Mouse (Mus musculus) limb, embryonic 10.5 days (tissue): ENCODE data around the gene Ankrd55. TPM values are rescaled to one million over a fixed set of nuclear protein-coding genes. Genes with fewer than 3 reads are reported as not detected.

Source experiments
- DNase-seq: peaks from one replicate; pipeline ENCODE4 v3.0.0-alpha.2; 2017; ENCODE audit warnings: low spot score
- H3K27ac ChIP-seq: fragments of 300-500 bp; sonication (generic); 2 replicates; pipeline ENCODE4 v1.5.1; 2016; ENCODE audit warnings: mild to moderate bottlenecking
- H3K27me3 ChIP-seq: fragments of 300-500 bp; sonication (generic); 2 replicates; pipeline ENCODE4 v1.6.1; 2016; ENCODE audit warnings: low read depth, mild to moderate bottlenecking; ENCODE audit not compliant: poor library complexity, severe bottlenecking
- H3K36me3 ChIP-seq: fragments of 300-500 bp; sonication (generic); 2 replicates; pipeline ENCODE4 v1.6.1; 2016; ENCODE audit warnings: mild to moderate bottlenecking, moderate library complexity
- H3K4me1 ChIP-seq: fragments of 300-500 bp; sonication (generic); 2 replicates; pipeline ENCODE4 v1.6.1; 2016
- H3K4me3 ChIP-seq: fragments of 300-500 bp; sonication (generic); 2 replicates; pipeline ENCODE4 v1.5.1; 2016; ENCODE audit warnings: mild to moderate bottlenecking, moderate library complexity
- H3K9me3 ChIP-seq: fragments of 300-500 bp; sonication (generic); replicated peaks from 2 replicates; pipeline ENCODE4 v1.6.1; 2016; ENCODE audit warnings: mild to moderate bottlenecking
- WGBS: fragments of 180-500 bp; shearing (Covaris S2); methylation state at CpG from one replicate; pipeline ENCODE4 v1.1.7; 2016; 5-methylcytosine and 5-hydroxymethylcytosine counted together
- polyA plus RNA-seq: library from polyadenylated mRNA; unstranded; fragments of >200 nt; fragmentation: Nextera tagmentation; extraction: Ambion mirVana; gene quantifications from 2 replicates; pipeline ENCODE4 v1.2.1, GENCODE M21; 2016

Ankrd55 gene
- polyA plus RNA-seq, 1 experiment from 2014 or later, result 0.23 TPM

DNA sequence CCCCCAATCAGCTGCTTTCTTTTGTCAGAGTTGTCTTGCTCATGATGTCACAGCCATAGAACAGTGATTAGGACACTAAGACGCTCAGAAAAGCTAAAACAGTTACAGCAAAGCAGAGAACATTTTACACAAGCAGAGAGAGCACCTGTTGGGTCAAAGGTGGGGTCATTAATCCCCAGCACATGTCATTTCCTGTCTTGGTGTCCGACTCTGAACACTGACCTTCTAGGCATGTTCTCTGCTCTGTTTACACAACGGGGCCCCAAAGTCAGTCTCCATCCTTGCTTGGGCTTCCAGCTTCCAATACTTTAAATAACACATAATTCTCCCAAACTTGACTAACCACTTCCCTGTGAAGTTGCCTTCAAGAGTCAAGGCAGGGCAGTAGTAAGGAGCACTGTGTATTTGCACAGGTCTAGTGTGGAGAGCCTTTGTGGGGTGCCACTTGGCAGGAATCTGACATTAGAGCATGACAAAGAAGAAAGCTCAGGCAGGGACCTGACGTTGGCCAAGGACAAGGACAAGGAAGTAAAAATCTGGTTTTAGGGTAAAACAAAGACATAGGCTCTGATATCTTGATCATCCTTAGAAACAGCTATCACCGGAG is 123.1 kb downstream of the Ankrd55 start:
- no peak overlapping the region for H3K4me3 ChIP-seq
- H3K27ac ChIP-seq, result no peak overlapping the region
- DNase-seq, result no peak
- no peaks in the 10 kb centered on the region for H3K36me3 ChIP-seq
- H3K27me3 ChIP-seq, result no peaks in the 10 kb centered on the region
- WGBS, result 68% methylated on average over 5 of the region's 5 CpGs
- no peaks in the 10 kb centered on the region for H3K9me3 ChIP-seq
- peaks cover 32% of the 10 kb centered on the region for H3K4me1 ChIP-seq

DNA sequence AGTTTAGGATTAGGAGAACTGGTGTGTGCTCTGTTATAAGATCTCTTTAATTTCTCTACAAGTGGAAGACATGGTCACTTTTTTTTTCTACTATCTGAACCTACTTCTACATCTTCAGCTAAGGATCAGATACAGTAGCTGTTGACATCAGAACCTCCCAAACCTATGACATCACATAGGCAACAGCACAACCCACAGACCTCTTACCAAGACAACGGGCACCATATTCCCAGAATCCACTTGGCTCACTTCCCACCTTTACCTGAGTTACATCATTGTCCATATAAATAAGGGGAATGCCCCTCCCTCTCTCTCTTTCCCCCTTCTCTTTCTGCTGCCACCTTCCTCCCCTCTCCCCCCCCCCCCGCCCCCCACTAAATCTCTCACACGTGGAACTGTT is 124.0 kb downstream of the Ankrd55 start:
- Histone ChIP-seq H3K27ac (0 out of 2 replicates have a peak overlapping the region, but pooled peaks have one; percentile 17), H3K4me3 (no peak overlapping the region), H3K36me3 (no peaks in the 10 kb centered on the region), H3K9me3 (no peaks in the 10 kb centered on the region), H3K4me1 (peaks cover 41% of the 10 kb centered on the region), H3K27me3 (no peaks in the 10 kb centered on the region)
- WGBS, result 78% methylated on average over 2 of the region's 3 CpGs
- no peak for DNase-seq

DNA sequence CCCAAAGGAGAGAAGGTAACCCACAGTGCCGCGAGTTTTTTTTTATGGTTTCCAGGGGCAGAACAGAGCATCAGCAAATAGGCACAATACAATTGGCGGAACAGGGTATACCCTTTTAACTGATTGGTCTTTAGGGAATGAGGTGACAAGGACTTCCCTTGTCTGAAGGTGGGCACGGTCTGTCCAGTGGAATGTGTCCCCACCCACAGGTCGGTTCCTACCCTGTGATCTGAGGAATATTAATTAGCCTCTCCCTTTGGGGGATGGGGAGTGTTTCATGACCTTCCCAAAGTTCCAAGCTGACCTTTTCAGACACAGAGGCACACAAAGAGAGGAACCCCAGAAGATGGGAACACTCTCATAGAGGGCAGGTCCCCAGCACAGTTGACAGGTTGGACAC is 124.6 kb downstream of the Ankrd55 start:
- Histone ChIP-seq H3K4me1 (peaks cover 44% of the 10 kb centered on the region), H3K9me3 (no peaks in the 10 kb centered on the region), H3K27ac (peak overlapping the region; percentile 44; the same call in 1 of the 2 replicates), H3K36me3 (no peaks in the 10 kb centered on the region), H3K27me3 (no peaks in the 10 kb centered on the region), H3K4me3 (no peak overlapping the region)
- WGBS, result 87% methylated on average over 5 of the region's 5 CpGs
- no peak for DNase-seq

DNA sequence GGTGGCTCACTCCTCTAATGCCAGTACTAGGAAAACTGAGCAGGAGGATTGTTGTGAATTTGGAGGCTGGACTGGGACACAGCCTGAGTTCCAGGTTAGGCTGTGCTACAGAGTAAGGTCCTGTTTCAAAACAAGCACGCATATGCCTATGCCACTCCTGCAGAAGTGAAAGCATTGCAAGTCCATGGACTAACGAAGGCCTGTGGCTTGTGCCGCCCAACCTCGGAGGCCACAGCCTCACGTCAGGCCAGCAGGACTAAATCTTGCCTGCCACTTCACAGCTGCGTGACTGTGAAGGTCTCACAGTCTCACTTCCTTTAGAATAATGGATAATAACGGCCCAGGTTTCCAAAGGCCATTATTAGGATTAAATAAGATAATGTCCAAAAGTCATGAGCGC is 125.4 kb downstream of the Ankrd55 start:
- Histone ChIP-seq H3K4me1 (peaks cover 44% of the 10 kb centered on the region), H3K27ac (peak overlapping the region; percentile 44; the same call in 1 of the 2 replicates), H3K36me3 (no peaks in the 10 kb centered on the region), H3K4me3 (no peak overlapping the region), H3K27me3 (no peaks in the 10 kb centered on the region), H3K9me3 (no peaks in the 10 kb centered on the region)
- no peak for DNase-seq
- 77% methylated on average over 8 of the region's 8 CpGs for WGBS

DNA sequence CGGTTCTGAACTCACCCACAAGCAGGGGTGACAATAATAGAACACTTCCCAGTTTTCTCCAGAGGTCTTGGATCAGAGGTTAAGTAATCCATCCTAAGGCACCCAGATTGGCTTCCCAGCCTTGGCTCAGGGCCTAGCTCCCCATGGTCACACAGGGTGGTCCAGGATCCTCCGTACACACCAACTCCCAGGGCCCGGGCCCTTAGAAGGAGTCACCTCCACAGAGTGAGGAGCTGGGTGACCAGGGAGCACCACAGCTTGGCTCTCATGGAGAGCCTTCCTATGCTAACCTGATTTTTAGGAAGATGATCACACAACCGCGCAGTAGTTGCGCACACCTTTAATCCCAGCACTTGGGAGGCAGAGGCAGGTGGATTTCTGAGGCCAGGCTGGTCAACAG is 127.6 kb downstream of the Ankrd55 start:
- DNase-seq, result no peak
- WGBS, result 79% methylated on average over 6 of the region's 6 CpGs
- H3K27ac ChIP-seq, result peak overlapping the region; percentile 72
- no peaks in the 10 kb centered on the region for H3K27me3 ChIP-seq
- no peaks in the 10 kb centered on the region for H3K36me3 ChIP-seq
- peaks cover 40% of the 10 kb centered on the region for H3K4me1 ChIP-seq
- no peaks in the 10 kb centered on the region for H3K9me3 ChIP-seq
- H3K4me3 ChIP-seq, result no peak overlapping the region

DNA sequence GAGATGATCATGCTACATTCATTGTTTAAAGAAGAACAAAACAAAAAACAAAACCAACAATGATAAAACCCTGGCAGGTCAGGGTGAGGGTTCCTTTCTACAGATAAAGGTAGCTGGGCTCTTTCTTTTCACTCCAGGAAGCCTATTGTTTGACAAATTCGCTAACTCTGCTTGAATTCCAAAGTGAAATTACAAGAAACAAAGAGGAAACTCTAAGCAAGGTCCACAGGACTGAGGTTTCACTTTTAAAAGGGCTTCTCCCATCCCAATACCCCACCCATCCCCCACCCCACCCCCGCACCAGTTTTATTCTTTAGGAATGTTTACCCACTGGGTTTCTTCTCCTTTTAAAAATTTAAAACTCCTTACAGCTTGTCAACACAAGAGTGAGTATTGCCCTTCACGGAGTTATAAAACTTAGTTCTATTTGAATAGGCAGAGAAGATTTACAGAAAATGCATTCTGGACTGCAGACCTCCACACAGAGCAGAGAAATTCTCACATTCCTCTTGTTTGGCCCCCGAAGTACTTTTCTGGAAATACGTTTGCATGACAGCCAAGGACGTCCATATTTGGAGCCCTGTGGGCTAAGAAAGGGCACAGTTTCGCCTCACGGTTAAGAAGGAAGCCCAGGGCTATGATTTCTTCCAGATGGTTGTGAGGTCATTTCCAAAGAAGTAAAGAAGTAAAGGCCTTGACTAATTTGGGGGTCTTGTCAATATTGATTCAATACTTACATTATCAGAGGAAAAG is 128.3 kb downstream of the Ankrd55 start:
- WGBS, result 13% methylated on average over 8 of the region's 8 CpGs
- no peaks in the 10 kb centered on the region for H3K9me3 ChIP-seq
- H3K36me3 ChIP-seq, result no peaks in the 10 kb centered on the region
- no peaks in the 10 kb centered on the region for H3K27me3 ChIP-seq
- H3K4me1 ChIP-seq, result peaks cover 33% of the 10 kb centered on the region
- no peak for DNase-seq
- no peak overlapping the region for H3K4me3 ChIP-seq
- peak overlapping the region; percentile 72 for H3K27ac ChIP-seq

DNA sequence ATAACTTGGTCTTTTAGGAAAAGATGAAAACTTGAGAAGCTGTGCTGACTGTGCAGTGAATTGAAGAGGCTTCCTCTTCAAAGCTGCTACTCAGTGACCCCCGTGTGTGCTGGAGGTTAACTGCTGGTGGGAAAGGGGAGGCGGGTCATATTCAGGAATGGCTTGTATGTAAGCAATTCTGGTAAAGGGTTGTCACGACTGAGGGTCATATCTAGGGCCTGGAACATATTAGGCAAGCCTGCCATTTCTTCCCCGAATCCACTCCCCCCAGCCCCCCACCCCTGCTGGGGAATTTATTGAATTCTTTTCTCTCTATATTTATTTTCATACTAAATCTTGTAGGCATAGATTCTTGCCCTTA is 128.9 kb downstream of the Ankrd55 start:
- H3K9me3 ChIP-seq, result no peaks in the 10 kb centered on the region
- 9% methylated on average over 4 of the region's 4 CpGs for WGBS
- peaks cover 32% of the 10 kb centered on the region for H3K4me1 ChIP-seq
- H3K4me3 ChIP-seq, result no peak overlapping the region
- peak overlapping the region; percentile 72 for H3K27ac ChIP-seq
- peak; percentile 47 for DNase-seq
- no peaks in the 10 kb centered on the region for H3K36me3 ChIP-seq
- H3K27me3 ChIP-seq, result no peaks in the 10 kb centered on the region

DNA sequence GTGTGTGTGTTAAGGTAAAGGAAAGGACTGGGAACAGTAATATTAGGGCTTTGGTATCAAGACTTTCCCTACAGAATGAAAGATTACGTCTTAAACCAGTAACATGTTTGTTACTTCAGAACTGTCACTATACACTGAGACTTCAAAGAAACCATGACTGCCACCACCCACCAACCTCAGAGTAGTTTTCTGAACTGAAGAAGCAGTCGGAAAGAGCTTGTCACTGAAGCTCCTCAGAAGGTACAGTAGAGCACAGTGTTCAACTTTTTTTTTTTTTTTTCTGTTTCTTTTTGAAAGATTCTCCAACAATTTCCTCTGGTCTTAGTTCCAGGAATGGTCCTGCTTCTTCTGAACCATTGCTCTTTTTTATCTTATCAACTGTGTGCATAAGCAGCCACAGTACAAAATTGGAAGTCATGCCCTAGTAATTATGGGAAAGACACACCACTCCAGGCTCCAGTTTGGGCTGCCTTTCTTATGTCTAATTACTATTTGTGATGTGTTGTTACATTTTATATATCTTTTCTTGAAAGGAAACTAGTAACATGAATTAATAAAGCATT is 129.7 kb downstream of the Ankrd55 start:
- Histone ChIP-seq H3K9me3 (no peaks in the 10 kb centered on the region), H3K4me3 (no peak overlapping the region), H3K4me1 (peaks cover 26% of the 10 kb centered on the region), H3K27me3 (no peaks in the 10 kb centered on the region), H3K27ac (no peak overlapping the region), H3K36me3 (no peaks in the 10 kb centered on the region)
- no peak for DNase-seq
- WGBS, result 71% methylated on average over 2 of the region's 2 CpGs

DNA sequence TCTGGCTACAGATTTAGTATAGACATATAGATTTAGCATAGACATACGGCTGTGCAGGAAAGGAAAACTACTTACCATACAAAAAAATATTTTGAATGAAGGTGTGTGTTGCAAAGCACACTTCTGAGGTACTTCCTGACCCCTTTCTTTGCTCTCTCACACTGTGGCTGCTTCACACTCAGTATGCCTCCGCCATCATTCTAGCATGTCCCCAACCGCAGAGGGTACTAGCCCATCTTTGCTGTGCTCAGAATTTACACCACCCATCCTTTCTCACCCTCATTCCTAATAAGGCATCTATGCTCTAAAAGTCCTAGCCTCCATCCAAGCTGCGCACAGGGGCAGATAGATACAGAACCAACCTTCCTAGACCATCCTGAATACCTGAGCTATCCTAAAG is 130.3 kb downstream of the Ankrd55 start:
- Histone ChIP-seq H3K4me3 (no peak overlapping the region), H3K36me3 (no peaks in the 10 kb centered on the region), H3K27me3 (no peaks in the 10 kb centered on the region), H3K9me3 (no peaks in the 10 kb centered on the region), H3K27ac (0 out of 2 replicates have a peak overlapping the region, but pooled peaks have one; percentile 14), H3K4me1 (peaks cover 20% of the 10 kb centered on the region)
- WGBS, result 91% methylated on average over 4 of the region's 4 CpGs
- no peak for DNase-seq

DNA sequence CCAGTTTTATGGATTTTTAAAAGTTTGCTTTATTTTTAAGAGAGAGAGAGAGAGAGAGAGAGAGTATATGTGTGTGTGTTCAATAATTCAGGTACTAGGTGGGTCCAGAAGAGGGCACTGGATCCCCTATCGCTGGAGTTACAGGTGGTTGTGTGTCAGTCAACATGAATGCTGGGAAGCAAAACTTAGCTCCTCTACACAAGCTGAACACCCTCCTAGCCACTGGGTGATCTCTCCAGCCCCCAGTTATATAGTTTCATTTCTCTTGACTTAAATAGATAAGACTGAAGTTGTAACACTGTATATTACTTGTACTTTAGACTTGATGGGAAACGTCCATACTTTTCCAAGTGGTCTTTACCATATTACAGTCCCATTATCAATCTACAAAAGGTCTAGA is 136.0 kb downstream of the Ankrd55 start:
- WGBS, result 89% methylated on average over 2 of the region's 2 CpGs
- Histone ChIP-seq H3K27ac (no peak overlapping the region), H3K4me3 (no peak overlapping the region), H3K27me3 (no peaks in the 10 kb centered on the region), H3K4me1 (no peaks in the 10 kb centered on the region), H3K36me3 (no peaks in the 10 kb centered on the region), H3K9me3 (no peaks in the 10 kb centered on the region)
- DNase-seq, result peak; percentile 9

DNA sequence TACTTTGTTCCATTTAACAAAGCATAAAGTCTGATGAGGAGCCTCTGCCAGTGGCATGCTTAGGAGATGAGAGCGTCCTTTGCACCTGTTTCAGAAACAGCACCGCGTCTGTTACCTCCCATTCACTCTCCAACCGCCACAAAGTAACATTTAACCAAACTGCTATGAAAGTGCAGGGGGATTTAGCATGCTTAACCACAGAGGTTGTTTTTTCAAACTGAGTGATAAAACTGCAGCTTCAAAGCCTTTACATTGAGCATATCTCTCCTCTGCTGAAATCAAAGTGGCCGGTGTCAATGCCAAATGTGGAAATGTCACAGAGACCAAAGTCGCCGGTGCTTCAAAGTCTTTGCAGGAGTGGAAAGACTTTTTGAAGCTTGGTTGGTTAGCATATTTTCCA is 136.4 kb downstream of the Ankrd55 start:
- Histone ChIP-seq H3K36me3 (no peaks in the 10 kb centered on the region), H3K4me1 (no peaks in the 10 kb centered on the region), H3K9me3 (no peaks in the 10 kb centered on the region), H3K27ac (no peak overlapping the region), H3K27me3 (no peaks in the 10 kb centered on the region), H3K4me3 (no peak overlapping the region)
- 76% methylated on average over 7 of the region's 7 CpGs for WGBS
- peak; percentile 18 for DNase-seq

DNA sequence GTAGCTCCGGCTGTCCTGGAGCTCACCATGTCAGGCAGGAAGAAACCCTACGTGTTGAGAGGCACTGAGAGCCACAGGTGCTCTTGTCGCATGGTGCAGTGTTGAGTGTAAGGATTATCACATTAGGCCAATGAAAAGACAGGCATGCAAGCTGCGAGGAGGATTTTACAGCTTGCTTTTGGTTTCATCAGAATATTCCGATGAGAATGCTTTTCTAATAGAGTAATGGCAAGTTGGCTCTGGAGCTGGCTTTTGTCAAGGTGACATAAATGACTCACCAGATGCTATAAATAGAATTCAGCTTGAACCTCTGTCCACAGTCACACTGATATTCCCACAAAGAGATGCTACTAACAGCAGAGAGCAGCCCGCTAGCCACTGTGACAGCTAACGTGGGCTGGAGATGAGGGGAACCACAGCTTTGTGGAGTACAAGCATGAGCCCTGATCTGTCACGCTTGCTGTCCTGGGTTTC is 137.0 kb downstream of the Ankrd55 start:
- no peaks in the 10 kb centered on the region for H3K4me1 ChIP-seq
- H3K27me3 ChIP-seq, result no peaks in the 10 kb centered on the region
- DNase-seq, result peak; percentile 27
- H3K4me3 ChIP-seq, result no peak overlapping the region
- no peaks in the 10 kb centered on the region for H3K36me3 ChIP-seq
- 64% methylated on average over 8 of the region's 8 CpGs for WGBS
- H3K27ac ChIP-seq, result no peak overlapping the region
- no peaks in the 10 kb centered on the region for H3K9me3 ChIP-seq
